Mouse (Mus musculus) cerebral cortex, adult 2 months (tissue): ENCODE data around the gene Alg6.

Source experiments
- WGBS: fragments of 180-500 bp; shearing (Covaris S2); methylation state at CpG from one replicate; pipeline ENCODE4 v1.1.7; 2018; 5-methylcytosine and 5-hydroxymethylcytosine counted together

Gene Alg6

GRCm38 (mm10) chr4:99714904-99715782 lies at the start of gene Alg6:
Alg6 (plus strand) TSS chr4:99715664.
- WGBS, result 1% methylated on average over 46 of the region's 46 CpGs

GRCm38 (mm10) chr4:99670203-99670851 lies 45.1 kb upstream of the Alg6 start:
- WGBS, result 93% methylated on average over 7 of the region's 7 CpGs

- 85% methylated on average over 6 of the region's 6 CpGs for WGBS
Observed at GRCm38 (mm10) chr4:99683941-99684340, 31.5 kb upstream of the Alg6 start.

- WGBS, result 73% methylated on average over 5 of the region's 5 CpGs
Observed at GRCm38 (mm10) chr4:99686308-99686707, 29.2 kb upstream of the Alg6 start.

- 88% methylated on average over 6 of the region's 6 CpGs for WGBS
Observed at GRCm38 (mm10) chr4:99712583-99713183, 2.8 kb upstream of the Alg6 start.

GRCm38 (mm10) chr4:99713971-99714370 lies 1.5 kb upstream of the Alg6 start:
- WGBS, result 92% methylated on average over 6 of the region's 6 CpGs

GRCm38 (mm10) chr4:99715783-99716416 lies 436 bp downstream of the Alg6 start:
- 15% methylated on average over 25 of the region's 25 CpGs for WGBS

GRCm38 (mm10) chr4:99717905-99718304 lies 2.4 kb downstream of the Alg6 start:
- 68% methylated on average over 4 of the region's 4 CpGs for WGBS

- 65% methylated on average over 4 of the region's 4 CpGs for WGBS
Observed at GRCm38 (mm10) chr4:99724331-99724730, 8.9 kb downstream of the Alg6 start.

GRCm38 (mm10) chr4:99725914-99726451 lies 10.5 kb downstream of the Alg6 start:
- WGBS, result 96% methylated on average over 8 of the region's 8 CpGs

GRCm38 (mm10) chr4:99739836-99740235 lies 24.4 kb downstream of the Alg6 start:
- 67% methylated on average over 7 of the region's 7 CpGs for WGBS

GRCm38 (mm10) chr4:99752426-99752825 lies 37.0 kb downstream of the Alg6 start:
- 87% methylated on average over 5 of the region's 5 CpGs for WGBS

GRCm38 (mm10) chr4:99766303-99766702 lies 50.8 kb downstream of the Alg6 start:
- 83% methylated on average over 5 of the region's 5 CpGs for WGBS

GRCm38 (mm10) chr4:99766753-99767152 lies 51.3 kb downstream of the Alg6 start:
- 49% methylated on average over 1 of the region's 1 CpGs for WGBS

- 88% methylated on average over 5 of the region's 5 CpGs for WGBS
Observed at GRCm38 (mm10) chr4:99770555-99770954, 55.1 kb downstream of the Alg6 start.

GRCm38 (mm10) chr4:99773041-99773440 lies 57.6 kb downstream of the Alg6 start:
- 44% methylated on average over 1 of the region's 1 CpGs for WGBS

- WGBS, result 87% methylated on average over 6 of the region's 6 CpGs
Observed at GRCm38 (mm10) chr4:99792365-99792764, 76.9 kb downstream of the Alg6 start.
